Mouse (Mus musculus): ENCODE measurements around the gene Rasal2.

Gene Rasal2

GRCm38 (mm10) chr1:157439973-157440641 is 27.7 kb upstream of the Rasal2 start:
- no peak for DNase-seq (ENCODE audit: low read depth, low spot score)

GRCm38 (mm10) chr1:157439101-157439500 is 26.7 kb upstream of the Rasal2 start:
- DNase-seq (ENCODE audit: low read depth, low spot score): no peak

- no peak for DNase-seq (ENCODE audit: low read depth, low spot score)
Measured at GRCm38 (mm10) chr1:157438290-157438689, 25.9 kb upstream of the Rasal2 start.

GRCm38 (mm10) chr1:157435926-157436325 is 23.5 kb upstream of the Rasal2 start:
- DNase-seq (ENCODE audit: low read depth, low spot score): no peak

GRCm38 (mm10) chr1:157434404-157434803 is 22.0 kb upstream of the Rasal2 start:
- no peak for DNase-seq (ENCODE audit: low read depth, low spot score)

GRCm38 (mm10) chr1:157433316-157433715 is 20.9 kb upstream of the Rasal2 start:
- no peak for DNase-seq (ENCODE audit: low read depth, low spot score)

GRCm38 (mm10) chr1:157428366-157428765 is 16.0 kb upstream of the Rasal2 start:
- DNase-seq (ENCODE audit: low read depth, low spot score): no peak

- DNase-seq (ENCODE audit: low read depth, low spot score): no peak
Measured at GRCm38 (mm10) chr1:157427604-157428003, 15.2 kb upstream of the Rasal2 start.

- no peak for DNase-seq (ENCODE audit: low read depth, low spot score)
Measured at GRCm38 (mm10) chr1:157426933-157427332, 14.5 kb upstream of the Rasal2 start.

- no peak for DNase-seq (ENCODE audit: low read depth, low spot score)
Measured at GRCm38 (mm10) chr1:157425741-157426427, 13.5 kb upstream of the Rasal2 start.

GRCm38 (mm10) chr1:157417861-157418260 is 5.5 kb upstream of the Rasal2 start:
- DNase-seq (ENCODE audit: low read depth, low spot score): no peak

- no peak for DNase-seq (ENCODE audit: low read depth, low spot score)
Measured at GRCm38 (mm10) chr1:157417414-157417813, 5.0 kb upstream of the Rasal2 start.

GRCm38 (mm10) chr1:157416628-157417027 is 4.2 kb upstream of the Rasal2 start:
- no peak for DNase-seq (ENCODE audit: low read depth, low spot score)

GRCm38 (mm10) chr1:157415771-157416170 is 3.4 kb upstream of the Rasal2 start:
- DNase-seq (ENCODE audit: low read depth, low spot score): no peak

- no peak for DNase-seq (ENCODE audit: low read depth, low spot score)
Measured at GRCm38 (mm10) chr1:157411711-157412380, 549 bp downstream of the Rasal2 start.

GRCm38 (mm10) chr1:157411341-157411710 is 1.1 kb downstream of the Rasal2 start:
- no peak for DNase-seq (ENCODE audit: low read depth, low spot score)

GRCm38 (mm10) chr1:157410937-157411336 is 1.5 kb downstream of the Rasal2 start:
- DNase-seq (ENCODE audit: low read depth, low spot score): no peak

GRCm38 (mm10) chr1:157409648-157410047 is 2.7 kb downstream of the Rasal2 start:
- DNase-seq (ENCODE audit: low read depth, low spot score): no peak

GRCm38 (mm10) chr1:157388027-157388426 is 24.4 kb downstream of the Rasal2 start:
- DNase-seq (ENCODE audit: low read depth, low spot score): no peak

GRCm38 (mm10) chr1:157380694-157381093 is 31.7 kb downstream of the Rasal2 start:
- no peak for DNase-seq (ENCODE audit: low read depth, low spot score)

GRCm38 (mm10) chr1:157370397-157370796 is 42.0 kb downstream of the Rasal2 start:
- no peak for DNase-seq (ENCODE audit: low read depth, low spot score)

GRCm38 (mm10) chr1:157368316-157368715 is 44.1 kb downstream of the Rasal2 start:
- DNase-seq (ENCODE audit: low read depth, low spot score): no peak

GRCm38 (mm10) chr1:157346661-157347060 is 65.7 kb downstream of the Rasal2 start:
- DNase-seq (ENCODE audit: low read depth, low spot score): no peak

Measured in c-Kit-negative CD71-positive TER-119-positive erythroid progenitor cells, embryonic 14.5 days (primary cell).